Mouse (Mus musculus) stomach, embryonic 15.5 days (tissue): ENCODE measurements around the gene Nkx1-2. TPM values are rescaled to one million over a fixed set of nuclear protein-coding genes. Genes with fewer than 3 reads are reported as not detected.
A peak's percentile ranks its signal among the peaks of the same experiment; 100 is the strongest.

Experiments used
- ATAC-seq: fragments of 200-750 bp; cut with Nextera tagmentation; 2 replicates; pipeline ENCODE4 v1.8.0; 2017; ENCODE audit warnings: low read depth, moderate number of reproducible peaks, moderate TSS enrichment; ENCODE audit not compliant: insufficient read depth, low FRiP score
- H3K27ac ChIP-seq: fragments of 300-500 bp; sonication (generic); 2 replicates; pipeline ENCODE4 v1.5.1; 2015; ENCODE audit warnings: mild to moderate bottlenecking, inconsistent platforms
- H3K27me3 ChIP-seq: fragments of 300-500 bp; sonication (generic); replicated peaks from 2 replicates; pipeline ENCODE4 v1.6.1; 2015; ENCODE audit warnings: inconsistent platforms
- H3K36me3 ChIP-seq: fragments of 300-500 bp; sonication (generic); 2 replicates; pipeline ENCODE4 v1.6.1; 2015; ENCODE audit warnings: inconsistent platforms
- H3K4me1 ChIP-seq: fragments of 300-500 bp; sonication (generic); 2 replicates; pipeline ENCODE4 v1.6.1; 2015; ENCODE audit warnings: inconsistent platforms
- H3K4me2 ChIP-seq: fragments of 300-500 bp; sonication (generic); 2 replicates; pipeline ENCODE4 v1.6.1; 2015; ENCODE audit warnings: mild to moderate bottlenecking, inconsistent platforms
- H3K4me3 ChIP-seq: fragments of 300-500 bp; sonication (generic); replicated peaks from 2 replicates; pipeline ENCODE4 v1.5.1; 2015; ENCODE audit warnings: inconsistent platforms
- H3K9ac ChIP-seq: fragments of 300-500 bp; sonication (generic); 2 replicates; pipeline ENCODE4 v1.6.1; 2015; ENCODE audit warnings: inconsistent platforms
- H3K9me3 ChIP-seq: fragments of 300-500 bp; sonication (generic); 2 replicates; pipeline ENCODE4 v1.6.1; 2016; ENCODE audit warnings: inconsistent platforms
- WGBS: fragments of 180-500 bp; shearing (Covaris S2); methylation state at CpG from one replicate; pipeline ENCODE4 v1.1.7; 2015; 5-methylcytosine and 5-hydroxymethylcytosine counted together
- polyA plus RNA-seq: library from polyadenylated mRNA; unstranded; fragments of >200 nt; fragmentation: Nextera tagmentation; extraction: Ambion mirVana; gene quantifications from 2 replicates; pipeline ENCODE4 v1.2.1, GENCODE M21; 2015

Gene Nkx1-2
- polyA plus RNA-seq, 1 experiment from 2014 or later = 0.12 TPM

- no peak for ATAC-seq
- H3K4me3 ChIP-seq = no peak overlapping the region
- no peak overlapping the region for H3K4me2 ChIP-seq
- H3K27me3 ChIP-seq = no peaks in the 10 kb centered on the region
- 32% methylated on average over 4 of the region's 4 CpGs for WGBS
- no peak overlapping the region for H3K9ac ChIP-seq
- H3K9me3 ChIP-seq = no peaks in the 10 kb centered on the region
- H3K4me1 ChIP-seq = no peaks in the 10 kb centered on the region; the same call in 1 of the 2 replicates
- no peak overlapping the region for H3K27ac ChIP-seq
- peaks cover 21% of the 10 kb centered on the region for H3K36me3 ChIP-seq
Observed at GRCm38 (mm10) chr7:132555911-132556310, 43.5 kb downstream of the Nkx1-2 start.

DNA sequence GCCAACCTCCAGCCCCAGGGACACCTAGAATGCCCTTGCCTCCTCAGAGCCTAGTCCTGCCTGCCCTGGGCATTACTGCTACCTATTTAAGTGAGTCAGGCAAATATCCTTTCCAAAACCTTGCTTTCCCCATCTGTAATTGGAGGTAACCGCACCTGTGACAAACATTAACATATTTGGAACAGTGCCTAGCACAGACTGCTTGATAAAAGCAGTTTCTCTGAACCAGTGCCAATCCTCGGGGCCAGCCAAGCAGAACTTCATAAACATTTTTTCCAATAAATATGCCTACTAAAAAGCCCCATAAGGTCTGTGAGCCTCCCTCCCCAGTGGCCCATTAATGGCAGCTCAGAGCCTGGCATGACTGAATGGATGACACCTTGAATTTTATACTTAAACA, 45.3 kb downstream of the Nkx1-2 start:
- Histone ChIP-seq H3K9ac (no peak overlapping the region), H3K4me3 (no peak overlapping the region), H3K27me3 (no peaks in the 10 kb centered on the region), H3K4me2 (no peak overlapping the region), H3K27ac (no peak overlapping the region), H3K4me1 (no peaks in the 10 kb centered on the region; the same call in 1 of the 2 replicates), H3K9me3 (no peaks in the 10 kb centered on the region), H3K36me3 (peaks cover 14% of the 10 kb centered on the region)
- 57% methylated on average over 2 of the region's 2 CpGs for WGBS
- ATAC-seq = no peak

GRCm38 (mm10) chr7:132551351-132552126, 47.9 kb downstream of the Nkx1-2 start:
- Histone ChIP-seq H3K36me3 (no peaks in the 10 kb centered on the region), H3K27me3 (no peaks in the 10 kb centered on the region), H3K4me2 (peak overlapping the region; percentile 90), H3K9me3 (no peaks in the 10 kb centered on the region), H3K27ac (peak overlapping the region; percentile 57; the same call in 1 of the 2 replicates), H3K4me1 (no peaks in the 10 kb centered on the region; the same call in 1 of the 2 replicates), H3K4me3 (peak overlapping the region; percentile 52), H3K9ac (peak overlapping the region; percentile 38; the same call in 1 of the 2 replicates)
- 1% methylated on average over 27 of the region's 27 CpGs for WGBS
- peak; percentile 92 for ATAC-seq

- no peak overlapping the region for H3K4me3 ChIP-seq
- no peak overlapping the region for H3K27ac ChIP-seq
- H3K4me1 ChIP-seq = no peaks in the 10 kb centered on the region; the same call in 1 of the 2 replicates
- WGBS = 71% methylated on average over 3 of the region's 3 CpGs
- no peak overlapping the region for H3K9ac ChIP-seq
- H3K9me3 ChIP-seq = no peaks in the 10 kb centered on the region
- ATAC-seq = no peak
- H3K36me3 ChIP-seq = no peaks in the 10 kb centered on the region
- H3K27me3 ChIP-seq = no peaks in the 10 kb centered on the region
- H3K4me2 ChIP-seq = no peak overlapping the region
Observed at GRCm38 (mm10) chr7:132547126-132547525, 52.3 kb downstream of the Nkx1-2 start.

Other genes starting within 250 kb of the Nkx1-2 start
- gene Oat, start 23.2 kb downstream of the Nkx1-2 start, polyA plus RNA-seq = 406 and 472 TPM in 2 replicates
- 14.7 and 15.9 TPM in 2 replicates for gene Lhpp, start 11.0 kb upstream of the Nkx1-2 start, polyA plus RNA-seq
- 15.5 and 17.3 TPM in 2 replicates for gene Fam53b, start 214.2 kb upstream of the Nkx1-2 start, polyA plus RNA-seq